Mouse (Mus musculus) forebrain, postnatal 0 days (tissue): ENCODE measurements at regions not wholly inside any gene's neighbourhood (a gene's known extent, or its start where the extent isn't known, plus 50 kb on each side); places are given as distances from the start of the nearest gene placed in this dataset.

Source experiments
- ATAC-seq: fragments of 200-750 bp; cut with Nextera tagmentation; 2 replicates; pipeline ENCODE4 v1.8.0; 2017; ENCODE audit warnings: mild to moderate bottlenecking, moderate library complexity
- DNase-seq: peaks from one replicate; pipeline ENCODE4 v3.0.0-alpha.2; 2015
- H3K27ac ChIP-seq: fragments of 300-500 bp; sonication (generic); 2 replicates; pipeline ENCODE4 v1.5.1; 2014; ENCODE audit warnings: low read depth, mild to moderate bottlenecking, antibody characterized with exemption, low read length, moderate library complexity, mixed read lengths
- H3K27me3 ChIP-seq: fragments of 300-500 bp; sonication (generic); 2 replicates; pipeline ENCODE4 v1.6.1; 2014; ENCODE audit warnings: mild to moderate bottlenecking, low read length, mixed read lengths; ENCODE audit not compliant: insufficient read depth
- H3K36me3 ChIP-seq: fragments of 300-500 bp; sonication (generic); 2 replicates; pipeline ENCODE4 v1.6.1; 2014; ENCODE audit warnings: mild to moderate bottlenecking, moderate library complexity; ENCODE audit not compliant: insufficient read depth
- H3K4me1 ChIP-seq: fragments of 300-500 bp; sonication (generic); 2 replicates; pipeline ENCODE4 v1.6.1; 2014; ENCODE audit warnings: antibody characterized with exemption; ENCODE audit not compliant: insufficient read depth
- H3K4me2 ChIP-seq: fragments of 300-500 bp; sonication (generic); 2 replicates; pipeline ENCODE4 v1.6.1; 2014; ENCODE audit warnings: low read depth, mild to moderate bottlenecking, moderate library complexity
- H3K4me3 ChIP-seq: fragments of 300-500 bp; sonication (generic); 2 replicates; pipeline ENCODE4 v1.5.1; 2014; ENCODE audit warnings: low read depth, low read length, mixed read lengths
- H3K9ac ChIP-seq: fragments of 300-500 bp; sonication (generic); 2 replicates; pipeline ENCODE4 v1.6.1; 2014; ENCODE audit warnings: mild to moderate bottlenecking
- H3K9me3 ChIP-seq: fragments of 300-500 bp; sonication (generic); 2 replicates; pipeline ENCODE4 v1.6.1; 2016; ENCODE audit warnings: low read length
- CTCF ChIP-seq: sonication (generic); IDR thresholded peaks from 2 replicates; pipeline ENCODE4 v1.5.1; 2016; ENCODE audit warnings: antibody characterized with exemption, control low read depth, low read depth
- WGBS: fragments of 180-500 bp; shearing (Covaris S2); extraction: QIAGEN DNeasy Blood & Tissue Kit; methylation state at CpG from one replicate; pipeline ENCODE4 v1.1.7; 2014; 5-methylcytosine and 5-hydroxymethylcytosine counted together

GRCm38 (mm10) chr3:128040407-128041115, 144.4 kb upstream of the Fam241a start:
- H3K9me3 ChIP-seq: no peaks in the 10 kb centered on the region
- no peak overlapping the region for H3K27ac ChIP-seq
- no peak for TF ChIP-seq CTCF
- DNase-seq (no peak), ATAC-seq (no peak)
- no peak overlapping the region for H3K9ac ChIP-seq
- H3K4me2 ChIP-seq: no peak overlapping the region
- no peaks in the 10 kb centered on the region for H3K4me1 ChIP-seq
- no peaks in the 10 kb centered on the region for H3K36me3 ChIP-seq
- H3K4me3 ChIP-seq: no peak overlapping the region
- H3K27me3 ChIP-seq: no peaks in the 10 kb centered on the region
- WGBS: 73% methylated on average over 12 of the region's 12 CpGs

- Histone ChIP-seq H3K9ac (no peak overlapping the region), H3K27me3 (no peaks in the 10 kb centered on the region), H3K9me3 (no peaks in the 10 kb centered on the region), H3K36me3 (no peaks in the 10 kb centered on the region), H3K4me1 (no peaks in the 10 kb centered on the region), H3K4me3 (no peak overlapping the region), H3K27ac (no peak overlapping the region), H3K4me2 (no peak overlapping the region)
- 58% methylated on average over 5 of the region's 5 CpGs for WGBS
- no peak for ATAC-seq
- DNase-seq: no peak
- TF ChIP-seq CTCF: no peak
Measured at GRCm38 (mm10) chr3:128039185-128039584, 143.1 kb upstream of the Fam241a start.

- Histone ChIP-seq H3K4me1 (no peaks in the 10 kb centered on the region), H3K36me3 (no peaks in the 10 kb centered on the region), H3K4me2 (no peak overlapping the region), H3K27ac (no peak overlapping the region), H3K9me3 (no peaks in the 10 kb centered on the region), H3K27me3 (no peaks in the 10 kb centered on the region), H3K4me3 (no peak overlapping the region), H3K9ac (no peak overlapping the region)
- no peak for DNase-seq
- ATAC-seq: no peak
- no peak for TF ChIP-seq CTCF
- WGBS: 35% methylated on average over 10 of the region's 10 CpGs
Measured at GRCm38 (mm10) chr3:128036538-128036937, 140.4 kb upstream of the Fam241a start.

- Histone ChIP-seq H3K27me3 (no peaks in the 10 kb centered on the region), H3K4me2 (no peak overlapping the region), H3K4me3 (no peak overlapping the region), H3K9me3 (no peaks in the 10 kb centered on the region), H3K9ac (no peak overlapping the region), H3K36me3 (no peaks in the 10 kb centered on the region), H3K27ac (no peak overlapping the region), H3K4me1 (no peaks in the 10 kb centered on the region)
- WGBS: 89% methylated on average over 3 of the region's 3 CpGs
- no peak for DNase-seq
- no peak for TF ChIP-seq CTCF
- no peak for ATAC-seq
Measured at GRCm38 (mm10) chr3:128030352-128030751, 134.2 kb upstream of the Fam241a start.

- Histone ChIP-seq H3K9ac (no peak overlapping the region), H3K9me3 (no peaks in the 10 kb centered on the region), H3K4me1 (no peaks in the 10 kb centered on the region), H3K4me3 (no peak overlapping the region), H3K27ac (no peak overlapping the region), H3K4me2 (no peak overlapping the region), H3K36me3 (no peaks in the 10 kb centered on the region), H3K27me3 (no peaks in the 10 kb centered on the region)
- no peak for DNase-seq
- WGBS: 57% methylated on average over 5 of the region's 5 CpGs
- no peak for ATAC-seq
- no peak for TF ChIP-seq CTCF
Measured at GRCm38 (mm10) chr3:128029565-128029915, 133.4 kb upstream of the Fam241a start.

- H3K27ac ChIP-seq: no peak overlapping the region
- H3K36me3 ChIP-seq: no peaks in the 10 kb centered on the region
- no peaks in the 10 kb centered on the region for H3K9me3 ChIP-seq
- DNase-seq (no peak), ATAC-seq (peak; percentile 38; the same call in 1 of the 2 replicates)
- WGBS: 13% methylated on average over 11 of the region's 11 CpGs
- no peaks in the 10 kb centered on the region for H3K27me3 ChIP-seq
- no peak for TF ChIP-seq CTCF
- H3K9ac ChIP-seq: no peak overlapping the region
- no peak overlapping the region for H3K4me2 ChIP-seq
- H3K4me1 ChIP-seq: no peaks in the 10 kb centered on the region
- H3K4me3 ChIP-seq: no peak overlapping the region
Measured at GRCm38 (mm10) chr3:128028856-128029564, 132.9 kb upstream of the Fam241a start.

GRCm38 (mm10) chr3:128024856-128025255, 128.7 kb upstream of the Fam241a start:
- H3K4me3 ChIP-seq: no peak overlapping the region
- H3K27ac ChIP-seq: no peak overlapping the region
- TF ChIP-seq CTCF: no peak
- ATAC-seq (no peak), DNase-seq (no peak)
- H3K27me3 ChIP-seq: no peaks in the 10 kb centered on the region
- no peaks in the 10 kb centered on the region for H3K4me1 ChIP-seq
- 87% methylated on average over 12 of the region's 12 CpGs for whole genome bisulfite sequencing
- no peaks in the 10 kb centered on the region for H3K36me3 ChIP-seq
- H3K9me3 ChIP-seq: no peaks in the 10 kb centered on the region
- H3K4me2 ChIP-seq: no peak overlapping the region
- no peak overlapping the region for H3K9ac ChIP-seq
